Mouse (Mus musculus) cerebellum, postnatal 14 days (tissue): ENCODE data around the gene G0s2.
A peak's percentile ranks its signal among the peaks of the same experiment; 100 is the strongest.
"Not testable (repeated sequence)": the region's sequence is repeated elsewhere in the genome, so short reads cannot be mapped to it uniquely, and the experiment has no call there.

Experiments used
- DNase-seq, 2 experiments: peaks; one replicate each; pipeline ENCODE4 v3.0.0; 2021; ENCODE audit warnings: mixed read lengths in 2 of 2

The G0s2 gene

DNA sequence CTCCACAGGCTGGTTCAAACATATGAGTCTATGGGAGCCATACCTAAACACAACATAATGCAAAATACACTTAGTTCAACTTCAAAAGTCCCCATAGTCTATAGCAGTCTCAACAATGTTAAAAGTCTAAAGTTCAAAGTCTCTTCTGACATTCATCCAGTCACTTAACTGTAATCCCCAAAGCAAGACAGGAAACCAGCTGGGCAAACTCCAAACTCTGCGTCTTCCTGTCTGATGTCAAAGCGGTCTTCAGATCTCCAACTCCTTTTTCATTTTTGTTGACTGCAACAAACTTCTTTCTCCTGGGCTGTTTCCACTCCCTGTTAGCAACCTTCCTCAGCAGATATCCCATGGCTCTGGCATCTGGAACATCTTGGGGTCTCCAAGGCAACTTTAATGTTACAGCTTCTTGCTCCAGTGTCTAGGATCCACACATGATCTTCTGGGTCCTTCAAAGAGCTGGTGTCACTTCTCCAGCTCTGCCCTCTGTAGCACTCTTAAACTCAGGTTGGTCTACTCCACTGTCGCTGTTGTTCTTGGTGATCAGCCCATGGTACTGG is 12.8 kb upstream of the G0s2 start:
- DNase-seq: not testable (repeated sequence)

DNA sequence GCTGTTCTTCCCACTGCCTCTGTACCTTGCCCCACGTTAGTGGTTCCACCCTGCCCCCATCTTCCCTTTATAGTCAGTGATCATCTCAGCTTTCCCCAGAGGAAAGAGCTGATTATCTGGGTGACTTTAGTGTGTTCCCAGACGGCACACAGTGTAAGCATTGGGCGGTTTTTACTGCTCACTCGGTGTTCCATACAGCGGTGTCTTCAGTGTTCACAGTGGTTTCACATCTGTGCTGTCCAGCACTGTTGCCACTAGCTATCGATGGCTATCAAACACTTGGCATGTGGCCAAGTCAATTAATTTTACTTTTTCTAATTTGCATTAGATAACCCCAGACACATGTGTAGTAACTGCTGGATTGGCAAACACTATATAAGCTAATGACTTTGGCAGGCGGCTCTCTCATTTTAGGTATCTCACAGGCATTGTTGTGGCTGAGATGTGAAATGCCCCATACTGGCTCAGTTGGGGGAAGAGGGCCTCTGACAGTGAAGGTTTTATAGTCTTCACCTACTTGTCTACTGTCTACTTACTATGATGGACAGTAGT is 11.3 kb upstream of the G0s2 start:
- DNase-seq: no peak

DNA sequence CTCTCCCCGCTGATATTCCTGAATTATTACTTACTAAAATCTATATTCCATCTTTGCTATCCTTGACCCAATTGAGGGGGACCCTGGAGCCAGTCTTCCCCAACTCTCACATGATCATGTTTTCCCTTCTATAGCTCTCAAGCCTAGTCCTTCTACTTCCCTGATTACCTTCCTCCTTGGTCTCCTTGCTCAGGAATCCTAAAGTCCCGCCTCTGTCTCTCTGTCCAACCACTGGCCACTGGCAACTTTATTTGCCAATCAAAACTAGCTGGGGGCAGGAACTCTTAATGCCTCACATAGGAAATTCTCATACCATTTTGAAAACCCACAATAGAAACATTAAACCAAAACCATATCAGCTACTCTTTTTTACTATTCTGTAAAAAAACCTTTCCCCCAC is 8.3 kb upstream of the G0s2 start:
- no peak for DNase-seq

DNA sequence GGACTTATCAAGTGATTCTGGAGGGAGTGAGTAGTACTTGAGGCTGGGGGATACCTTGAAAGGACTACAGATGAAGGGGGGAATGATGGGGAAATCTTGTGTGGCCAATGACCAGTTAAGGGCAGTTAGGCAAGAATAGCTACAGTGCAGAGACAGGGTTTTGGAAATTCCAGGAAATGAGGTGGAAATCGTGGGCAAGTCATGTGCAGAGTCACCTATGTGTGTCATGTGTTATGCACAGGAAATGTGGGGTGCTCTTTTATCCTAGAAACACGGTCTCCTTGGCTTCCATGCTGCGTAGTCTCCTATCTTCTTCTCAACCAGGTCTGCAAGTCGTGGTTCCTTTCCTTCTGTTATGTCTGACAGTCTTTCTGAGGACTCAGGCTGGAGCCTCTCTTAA is 6.5 kb upstream of the G0s2 start:
- DNase-seq: no peak

DNA sequence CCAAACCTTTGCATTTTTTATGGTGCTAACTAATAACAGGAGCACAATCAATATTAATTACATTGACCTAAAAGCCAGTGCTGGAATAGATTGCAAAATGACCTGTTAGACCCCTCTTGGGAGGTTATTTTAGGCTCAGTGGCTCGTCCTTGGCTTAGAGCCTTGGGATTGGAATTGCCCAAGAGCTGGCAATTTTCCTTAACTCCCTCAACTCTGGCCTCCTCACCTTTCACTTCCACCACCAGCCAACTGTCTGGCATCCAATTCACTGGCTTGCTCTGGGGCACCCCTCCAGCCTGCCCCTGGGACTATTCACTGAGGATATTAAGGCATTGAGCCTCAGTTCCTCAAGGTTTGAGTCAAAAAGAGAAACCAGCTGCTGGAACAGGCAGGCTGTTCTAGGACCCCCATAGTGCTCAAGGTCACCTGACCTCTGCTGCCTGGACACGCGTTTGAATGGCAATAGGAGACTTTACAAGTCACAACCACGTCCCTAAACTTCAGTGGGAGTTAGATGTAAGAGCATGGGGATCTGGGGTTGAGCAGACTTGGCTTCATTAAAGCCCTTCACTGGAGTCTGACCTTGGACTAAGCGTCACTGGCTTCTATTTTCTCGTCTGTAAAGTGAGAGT is 5.5 kb upstream of the G0s2 start:
- DNase-seq: no peak

DNA sequence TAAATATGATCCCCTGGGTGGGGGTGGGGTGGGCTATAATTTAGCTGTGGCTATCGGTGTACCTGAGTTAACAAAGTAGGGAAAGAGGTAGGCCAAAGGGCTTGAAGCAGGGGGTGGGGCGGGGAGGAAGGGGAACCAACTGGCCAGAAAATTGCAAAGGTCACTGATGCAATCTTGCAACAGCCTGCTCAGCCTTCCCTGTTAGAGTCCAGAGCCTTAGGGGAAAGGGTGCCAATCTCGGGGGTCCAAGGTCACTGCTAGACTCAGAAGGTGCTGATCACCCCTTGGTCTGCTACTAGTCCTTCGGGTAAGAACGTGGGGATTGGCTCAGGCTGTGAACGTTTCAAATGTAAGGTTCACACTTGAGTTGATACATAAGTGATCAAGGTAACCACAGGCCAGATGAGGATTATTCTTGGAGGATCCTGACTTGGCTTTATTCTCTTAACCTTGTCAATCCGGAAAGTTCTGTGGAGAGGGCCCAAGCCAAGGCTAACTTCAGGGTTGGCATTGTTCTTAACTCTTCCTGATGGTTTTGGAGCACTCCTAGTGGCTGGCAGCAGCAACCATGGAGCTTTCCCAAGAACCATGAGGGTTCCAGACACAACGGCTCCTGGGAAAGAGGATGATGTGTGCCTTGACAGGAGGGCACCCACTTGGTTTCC is 1.5 kb upstream of the G0s2 start:
- no peak for DNase-seq

DNA sequence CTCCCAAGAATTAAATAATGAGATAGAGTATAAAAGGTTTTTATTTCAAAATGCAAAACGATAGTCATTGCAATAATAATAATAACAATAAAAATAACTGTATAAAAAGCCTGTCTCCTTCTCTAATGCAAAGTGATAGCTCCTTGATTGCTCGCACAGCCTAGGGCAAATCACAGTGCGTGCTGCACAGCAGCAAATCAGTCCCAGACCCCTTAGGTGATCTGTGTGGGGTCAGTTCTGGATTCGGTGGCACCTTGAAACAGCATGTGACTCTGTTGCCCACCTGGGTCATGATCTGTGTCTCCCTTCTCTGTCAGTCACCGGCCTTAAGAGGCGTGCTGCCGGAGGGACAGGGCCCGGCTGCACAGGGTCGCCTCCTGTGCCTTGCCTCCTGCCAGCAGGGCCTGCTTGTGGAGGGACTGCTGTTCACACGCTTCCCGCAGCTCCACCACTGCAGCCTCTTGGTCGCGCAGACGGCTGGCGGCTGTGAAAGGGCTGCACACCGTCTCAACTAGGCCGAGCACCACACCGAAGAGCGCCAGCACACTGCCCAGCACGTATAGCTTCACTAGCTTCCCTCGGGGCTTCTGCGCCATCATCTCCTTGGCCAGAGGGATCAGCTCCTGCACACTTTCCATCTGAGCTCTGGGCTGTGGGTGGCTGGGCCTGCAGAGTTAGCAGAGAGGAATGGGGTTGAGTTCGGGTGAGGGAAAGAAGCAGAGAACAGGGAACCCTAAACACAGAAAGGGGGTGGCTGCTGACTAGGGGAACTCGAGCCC is 691 bp downstream of the G0s2 start:
- DNase-seq: peak in 1 of 2 experiments; percentile 31

DNA sequence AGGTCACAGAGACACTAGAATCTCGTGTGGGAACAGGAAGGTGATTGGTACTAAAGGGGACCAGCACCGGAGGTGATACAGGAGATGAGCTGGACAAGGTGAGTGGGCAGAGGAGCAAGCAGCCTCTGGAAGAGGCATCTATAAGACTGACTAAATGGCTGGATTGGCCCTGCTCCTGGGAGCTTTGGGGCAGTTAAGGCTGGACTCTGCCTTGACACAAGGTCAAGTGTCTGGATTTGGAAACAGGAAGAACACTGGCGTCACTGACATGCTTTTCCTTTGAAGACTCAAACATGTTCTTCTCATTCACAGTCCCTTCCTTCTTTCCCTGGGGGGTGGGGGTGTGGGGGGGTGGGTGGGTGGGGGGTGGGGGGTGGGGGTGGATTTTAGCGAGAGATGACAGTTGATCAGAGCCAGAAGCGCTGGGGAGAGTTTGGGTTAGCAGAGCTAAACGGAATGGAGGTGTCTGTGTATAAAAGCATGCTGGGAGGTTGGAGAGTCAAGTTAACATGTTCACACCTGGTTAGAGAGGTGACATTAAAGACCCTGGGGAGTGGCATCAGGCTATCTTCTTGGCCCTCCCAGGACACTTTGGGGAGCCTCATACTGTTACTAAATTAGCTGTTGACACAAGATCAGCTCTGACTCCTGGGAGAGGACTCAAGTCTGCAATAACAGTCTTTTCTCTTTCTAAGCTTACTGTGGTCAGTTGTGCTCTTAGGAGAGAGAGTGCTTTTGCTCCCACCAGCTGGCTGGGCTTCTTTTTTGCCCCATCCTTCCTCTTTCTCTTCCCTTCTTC is 1.9 kb downstream of the G0s2 start:
- no peak for DNase-seq

DNA sequence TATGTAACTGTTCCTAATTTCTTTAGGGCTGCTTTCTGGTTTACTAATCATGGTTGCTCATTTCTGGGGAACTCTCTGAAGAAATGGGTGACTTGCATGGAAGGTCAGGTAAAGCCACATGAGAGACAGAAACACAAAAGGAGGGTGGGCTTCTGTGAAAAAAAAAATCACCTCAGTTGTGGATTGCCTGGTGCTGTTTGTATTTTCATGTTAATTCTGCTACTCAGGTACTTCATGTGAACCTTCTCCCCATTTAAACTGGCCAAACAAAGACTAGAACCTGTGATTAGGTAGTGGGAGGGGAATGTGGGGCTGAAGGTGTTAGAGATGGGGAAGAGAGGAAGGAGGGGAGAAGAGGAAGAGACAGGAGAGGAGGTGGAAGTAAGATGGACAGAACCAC is 7.3 kb downstream of the G0s2 start:
- DNase-seq: no peak

DNA sequence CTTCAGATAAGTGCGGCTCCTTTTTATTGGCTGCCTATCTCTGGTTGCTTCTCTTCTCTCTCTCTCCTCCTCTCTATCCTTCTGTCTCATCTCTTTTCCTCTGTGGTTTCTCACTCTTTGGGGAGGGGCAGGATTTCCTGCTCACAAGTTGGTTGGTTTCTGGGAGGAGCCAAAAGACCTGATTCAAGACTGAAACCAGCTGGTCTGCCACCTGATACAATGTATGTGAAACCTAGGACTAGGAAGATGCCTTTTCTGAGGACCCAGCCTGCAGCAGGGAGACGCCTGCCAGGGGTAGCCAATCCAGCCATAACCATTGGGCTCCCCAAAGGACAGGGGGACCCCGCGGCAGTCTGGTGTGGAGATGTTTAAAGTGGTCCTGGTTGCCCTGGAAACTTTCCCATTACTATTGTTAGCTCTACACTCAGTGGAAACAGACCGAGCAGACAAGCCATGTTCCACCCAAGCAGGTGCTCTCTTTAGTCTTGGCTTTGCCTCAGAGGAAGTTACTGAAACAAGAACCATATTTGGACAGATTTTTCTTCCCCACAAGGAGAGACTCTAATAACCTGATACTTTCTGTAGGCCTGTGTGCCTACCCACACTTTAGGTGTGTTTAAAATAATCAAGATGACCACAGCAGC is 8.9 kb downstream of the G0s2 start, which contains the start of gene Hsd11b1:
Gene Hsd11b1 (minus strand): TSS at position 121 of the 644 bp plus-strand sequence.
- peak; percentile 19 to 35 for DNase-seq

DNA sequence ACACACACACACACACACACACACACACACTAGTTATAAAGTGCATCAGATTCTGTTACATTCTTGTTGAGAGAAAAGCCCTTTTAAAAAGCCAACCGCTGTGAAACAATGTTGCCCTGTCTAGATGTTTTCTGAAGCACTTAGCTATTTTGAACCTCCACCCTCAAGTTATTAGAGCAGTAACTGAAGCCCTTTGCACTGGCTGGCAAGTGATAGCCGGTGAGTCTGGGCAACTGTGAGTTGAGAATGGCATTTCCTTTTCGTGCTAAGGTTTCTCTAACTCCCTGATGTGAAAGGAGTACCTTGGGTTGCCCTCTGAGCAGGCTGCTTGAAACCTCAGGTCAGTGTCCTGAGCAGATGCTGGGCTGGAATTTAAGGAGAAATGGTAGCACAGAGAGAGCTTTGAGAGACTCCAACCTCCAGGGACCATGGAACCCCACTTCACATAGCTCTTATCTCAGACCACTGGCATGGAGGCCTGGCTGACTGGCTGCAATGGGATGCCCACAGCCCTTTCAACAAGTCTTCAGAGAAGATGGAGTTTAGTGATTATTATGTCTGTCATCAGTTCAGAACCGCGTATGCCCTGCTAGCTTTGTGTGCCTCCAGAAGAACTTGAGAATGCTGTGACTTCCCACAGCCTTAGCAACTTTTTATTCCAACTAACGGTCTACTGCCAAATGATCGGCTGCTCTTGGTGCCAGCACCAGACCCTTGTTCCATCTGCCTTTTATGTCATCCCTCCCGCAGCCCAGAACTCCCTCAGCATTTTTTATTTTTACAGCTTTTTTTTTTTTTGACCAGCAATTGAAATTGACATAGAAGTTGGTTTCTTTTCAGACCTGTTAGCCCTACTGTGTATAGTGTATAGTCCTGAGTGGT is 9.8 kb downstream of the G0s2 start:
- DNase-seq: peak; percentile 25 to 55

DNA sequence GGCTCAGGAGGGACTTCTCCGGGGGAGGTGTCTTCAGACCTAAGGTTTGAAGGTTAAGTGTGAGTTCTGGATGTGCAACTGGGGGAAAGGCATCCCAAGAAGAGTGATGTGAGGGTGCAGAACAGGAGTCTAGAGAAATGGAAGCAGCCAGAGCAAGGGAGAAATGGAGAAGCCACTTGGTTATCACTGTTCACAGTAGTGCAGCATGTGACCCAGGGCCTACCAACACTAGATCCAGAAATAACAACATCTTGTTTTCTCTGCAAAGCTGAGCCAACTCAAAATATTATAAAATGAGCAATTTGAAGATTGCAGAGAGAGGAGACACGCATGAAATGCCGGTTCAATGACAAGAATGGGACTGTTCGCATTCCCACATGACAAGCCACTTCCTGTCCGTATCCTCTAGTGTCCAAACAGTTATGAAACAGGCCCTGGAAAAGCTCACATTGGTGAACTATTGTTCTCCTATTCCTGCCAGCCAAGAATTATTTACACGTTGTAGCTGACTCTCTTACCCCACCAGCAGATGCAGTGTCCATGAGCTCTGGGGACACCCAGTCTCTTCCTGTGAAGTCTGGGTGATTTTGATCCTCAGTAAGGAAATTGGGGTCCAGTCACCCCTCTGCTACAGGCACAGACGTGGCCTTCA is 11.0 kb downstream of the G0s2 start:
- DNase-seq: no peak

DNA sequence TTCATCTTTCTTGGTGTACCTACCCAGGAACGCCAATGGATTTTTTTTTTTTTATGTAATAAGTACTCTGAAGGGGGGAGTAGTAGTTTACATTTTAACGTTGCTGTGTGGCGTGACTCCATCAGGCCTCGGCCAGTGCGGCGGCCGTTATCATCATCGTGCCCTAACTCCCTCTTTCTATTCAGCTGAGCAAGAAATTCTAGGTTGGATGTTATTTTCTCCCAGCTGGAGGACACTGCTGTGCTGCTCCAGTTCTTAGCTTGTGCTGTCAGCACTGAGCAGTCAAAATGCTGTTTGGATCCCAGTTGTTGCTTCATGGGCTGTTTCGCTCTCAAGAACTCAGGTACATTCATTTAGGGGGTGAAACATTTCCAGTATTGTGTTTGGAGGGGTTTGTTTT is 13.5 kb downstream of the G0s2 start:
- no peak for DNase-seq

DNA sequence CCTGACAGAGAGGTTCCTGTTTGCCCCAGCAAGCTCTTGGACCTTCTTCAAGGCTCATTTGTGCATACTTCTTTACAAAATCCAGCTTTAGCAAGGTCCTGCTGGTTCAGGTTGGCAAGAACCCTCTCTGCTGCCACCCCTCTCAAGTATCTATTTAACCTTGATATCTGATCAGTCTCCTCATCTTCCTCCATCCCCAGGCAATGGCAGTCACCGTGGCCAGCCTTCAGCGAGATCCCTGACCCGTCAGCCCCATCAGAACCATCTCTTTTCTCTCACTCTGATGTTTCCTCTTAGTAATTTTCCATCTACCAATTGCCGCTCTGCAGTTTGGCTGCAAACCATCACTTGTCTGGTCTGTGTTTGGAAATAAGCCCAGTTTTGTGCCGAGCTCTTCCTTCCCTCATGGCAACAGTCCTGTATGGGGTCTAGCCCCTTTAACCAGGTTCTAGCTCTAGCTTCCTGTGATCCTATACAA is 16.4 kb downstream of the G0s2 start:
- peak; percentile 55 to 61 for DNase-seq

DNA sequence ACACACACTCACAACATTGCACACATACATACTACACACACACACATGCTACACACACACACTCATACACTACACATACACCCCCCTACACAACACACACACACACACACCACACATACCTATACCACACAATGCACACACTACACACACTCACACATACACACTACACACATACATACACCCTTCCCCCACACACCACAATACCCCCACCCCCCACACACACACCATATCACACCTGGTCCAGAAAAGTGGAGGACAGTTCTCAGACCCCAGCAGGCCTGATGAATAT is 16.8 kb downstream of the G0s2 start:
- DNase-seq: no peak

DNA sequence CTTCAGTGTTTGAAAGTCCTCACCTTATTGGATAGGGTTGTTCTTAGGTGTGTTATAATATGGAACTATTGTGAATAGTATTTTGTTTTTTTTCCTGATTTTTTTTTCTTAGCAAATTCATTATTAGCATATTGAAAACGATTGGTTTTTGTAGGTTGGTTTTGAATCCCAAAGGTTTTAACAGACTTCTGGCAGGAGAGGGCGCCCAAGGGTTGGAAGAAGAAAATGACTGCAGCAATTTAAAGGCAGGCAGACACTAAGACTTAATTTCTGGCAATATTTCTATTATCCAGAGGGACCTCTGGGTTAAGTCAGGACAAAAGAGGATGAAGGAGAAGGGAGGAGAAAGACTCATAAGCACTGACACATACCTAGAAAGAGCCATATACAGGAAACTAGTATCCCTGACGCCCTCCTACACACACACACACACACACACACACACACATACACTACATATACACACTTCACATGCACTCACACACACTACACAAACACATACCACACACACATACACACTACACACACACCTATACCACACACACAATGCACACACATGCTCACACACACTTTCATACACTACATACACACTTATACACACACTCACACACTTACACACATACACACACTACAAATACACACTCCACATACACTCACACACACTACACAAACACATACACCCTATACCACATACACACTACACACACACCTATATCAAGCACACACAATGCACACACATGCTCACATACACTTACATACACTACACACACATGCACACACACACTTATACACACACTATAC is 17.3 kb downstream of the G0s2 start:
- DNase-seq: peak; percentile 90 to 93

DNA sequence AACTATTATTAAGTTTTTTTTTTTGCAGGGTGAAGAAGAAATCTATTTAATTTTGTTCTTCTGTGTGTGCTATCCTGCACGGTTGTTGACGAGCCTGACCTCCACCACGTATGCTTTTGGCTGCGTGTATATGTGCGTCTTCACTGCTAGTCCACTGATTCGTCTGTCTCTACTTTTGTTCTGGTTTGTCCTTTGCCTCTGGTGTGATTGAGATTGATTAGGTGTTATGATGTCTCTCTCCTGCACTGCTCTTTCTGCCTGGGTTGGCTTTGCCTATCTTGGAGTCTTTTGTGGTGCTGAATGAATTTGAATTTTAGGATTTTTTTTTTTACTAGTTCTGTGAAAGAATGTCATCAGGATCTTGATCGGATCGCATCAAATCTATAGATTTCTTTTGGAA is 18.0 kb downstream of the G0s2 start:
- no peak for DNase-seq

DNA sequence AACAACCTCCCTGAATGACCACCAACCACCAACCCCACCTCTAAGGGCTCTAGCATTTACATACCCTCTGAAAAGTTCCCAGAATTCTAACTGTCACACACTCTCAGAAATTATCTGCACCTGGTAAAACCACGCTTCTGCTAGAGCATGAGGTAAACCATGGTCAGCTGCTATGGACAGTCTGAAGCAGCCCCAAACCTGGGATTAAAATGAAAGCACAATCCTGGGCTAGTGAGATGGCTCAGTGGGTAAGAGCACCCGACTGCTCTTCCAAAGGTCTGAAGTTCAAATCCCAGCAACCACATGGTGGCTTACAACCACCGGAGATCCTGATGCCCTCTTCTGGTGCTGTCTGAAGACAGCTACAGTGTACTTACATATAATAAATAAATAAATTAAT is 19.1 kb downstream of the G0s2 start:
- DNase-seq: not testable (repeated sequence)

DNA sequence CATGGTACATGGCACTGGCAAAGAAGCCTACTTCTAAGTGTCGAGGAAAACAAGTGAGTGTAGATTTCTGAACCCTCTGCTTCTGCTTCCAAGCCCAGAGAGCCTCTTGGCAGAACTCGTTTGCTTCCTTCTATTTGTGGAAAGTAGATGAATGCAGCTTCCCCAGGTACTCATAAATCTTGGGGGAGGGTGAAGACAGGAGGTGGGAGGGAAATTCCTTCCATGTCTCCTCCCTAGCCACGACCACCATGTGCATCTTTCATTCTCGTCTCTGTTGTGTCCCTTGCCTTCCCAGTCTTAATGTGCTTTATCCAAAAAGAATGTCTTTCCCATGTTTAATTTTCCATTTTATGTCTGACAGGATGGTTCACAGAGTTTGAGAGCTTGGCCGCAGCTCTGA is 20.4 kb downstream of the G0s2 start:
- DNase-seq: no peak

DNA sequence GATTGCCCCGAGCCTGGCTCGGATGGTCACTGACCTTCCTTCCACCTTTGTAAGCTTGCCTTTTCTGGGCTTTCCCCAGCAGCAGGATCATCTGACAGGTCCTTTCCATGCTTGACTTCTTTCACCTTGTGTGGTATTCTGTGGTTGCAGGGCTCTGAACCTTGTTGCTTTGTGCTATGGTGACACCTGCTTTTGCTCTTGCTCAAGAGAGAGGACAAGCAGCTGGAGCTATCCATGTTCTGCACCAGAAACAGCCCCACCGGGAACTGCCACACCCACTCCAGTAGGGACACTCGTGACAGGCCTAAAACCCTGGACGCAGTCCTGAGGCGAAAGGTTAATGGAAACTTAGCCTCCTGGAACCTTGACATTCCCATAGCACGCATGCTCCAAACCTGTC is 21.6 kb downstream of the G0s2 start:
- no peak for DNase-seq
